Mouse (Mus musculus): ENCODE data around the gene Olfr1124.
"Not testable (repeated sequence)": the region's sequence is repeated elsewhere in the genome, so short reads cannot be mapped to it uniquely, and the experiment has no call there.

Gene Olfr1124

GRCm38 (mm10) chr2:87429975-87430374 is at the start of gene Olfr1124:
Olfr1124 (plus strand) TSS chr2:87430275.
- DNase-seq (ENCODE audit: low read depth, low spot score), result no peak

- no peak for DNase-seq (ENCODE audit: low read depth, low spot score)
These were observed 46.1 kb upstream of the Olfr1124 start for GRCm38 (mm10) chr2:87383935-87384334.

DNA sequence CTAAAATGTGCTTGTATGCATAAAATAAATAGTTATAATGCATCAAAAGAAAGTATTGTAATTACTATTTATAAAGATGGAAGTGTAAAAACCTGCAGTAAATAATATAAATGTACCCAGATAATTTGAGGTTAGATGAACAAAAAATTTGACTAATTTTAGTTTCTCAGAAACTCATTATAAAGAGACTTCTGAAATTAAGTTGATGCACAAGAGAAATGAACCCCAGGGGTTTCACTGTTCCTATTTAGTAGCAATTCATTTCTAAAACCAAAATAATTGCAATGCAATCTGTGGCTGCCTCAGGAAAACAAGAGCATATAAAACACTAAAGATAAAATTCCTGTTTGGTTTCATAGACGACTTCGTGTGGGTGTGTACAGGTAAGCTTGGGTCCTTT is 44.5 kb upstream of the Olfr1124 start, which contains the start of gene Olfr1122:
Gene Olfr1122, plus strand, starts transcription at position 301 of the 400 bp plus-strand sequence.
- no peak for DNase-seq (ENCODE audit: low read depth, low spot score)

GRCm38 (mm10) chr2:87393605-87394004 is 36.5 kb upstream of the Olfr1124 start:
- not testable (repeated sequence) for DNase-seq (ENCODE audit: low read depth, low spot score)

DNA sequence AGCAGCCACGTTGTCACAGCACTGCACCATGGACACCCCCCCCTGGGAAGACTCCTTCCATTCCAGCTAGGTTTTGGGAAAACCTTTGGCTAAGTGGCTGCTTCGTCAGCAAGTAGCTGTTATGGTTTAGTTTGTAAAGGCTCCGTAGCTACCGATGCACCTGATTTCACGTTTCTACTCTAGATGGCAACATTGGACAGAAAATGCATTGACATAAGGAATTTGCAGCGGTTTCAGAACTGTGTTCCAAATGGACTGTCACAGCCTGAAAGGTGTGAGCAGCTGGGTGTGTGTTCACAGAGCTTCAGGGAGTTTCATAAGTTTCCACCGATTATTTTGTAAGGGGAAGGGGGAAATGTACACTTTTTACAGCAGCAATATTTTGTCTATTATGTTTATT is 35.4 kb upstream of the Olfr1124 start:
- not testable (repeated sequence) for DNase-seq (ENCODE audit: low read depth, low spot score)

GRCm38 (mm10) chr2:87416335-87416734 is 13.7 kb upstream of the Olfr1124 start, which contains the start of gene Olfr1123:
Olfr1123 (plus strand) TSS chr2:87416635.
- DNase-seq (ENCODE audit: low read depth, low spot score), result no peak

GRCm38 (mm10) chr2:87437731-87438130 is 7.7 kb downstream of the Olfr1124 start:
- DNase-seq (ENCODE audit: low read depth, low spot score), result no peak

- DNase-seq (ENCODE audit: low read depth, low spot score), result no peak
These were observed 23.6 kb downstream of the Olfr1124 start, which contains the start of gene Olfr1126 for GRCm38 (mm10) chr2:87453662-87454061. Olfr1126 (plus strand) TSS chr2:87453962.

DNA sequence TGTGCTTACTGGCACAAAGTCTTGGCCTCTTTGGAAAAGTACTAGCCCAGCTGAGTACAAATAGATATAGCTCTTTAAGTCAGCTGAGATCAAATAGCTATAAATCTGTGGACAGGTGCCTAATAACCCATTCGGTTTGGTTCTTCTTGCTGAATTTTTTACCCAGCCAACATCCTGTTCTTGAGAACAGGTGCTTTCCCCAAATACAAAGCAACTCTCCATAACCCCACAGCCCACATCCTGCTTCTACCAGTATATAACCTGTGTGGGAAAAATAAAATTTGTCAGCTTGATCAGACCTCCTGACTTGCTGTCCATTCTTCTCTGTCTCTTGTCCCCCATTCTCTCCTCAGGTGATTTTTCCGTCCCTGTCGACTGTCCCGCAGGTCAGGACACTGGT is 31.7 kb downstream of the Olfr1124 start:
- no peak for DNase-seq (ENCODE audit: low read depth, low spot score)

DNA sequence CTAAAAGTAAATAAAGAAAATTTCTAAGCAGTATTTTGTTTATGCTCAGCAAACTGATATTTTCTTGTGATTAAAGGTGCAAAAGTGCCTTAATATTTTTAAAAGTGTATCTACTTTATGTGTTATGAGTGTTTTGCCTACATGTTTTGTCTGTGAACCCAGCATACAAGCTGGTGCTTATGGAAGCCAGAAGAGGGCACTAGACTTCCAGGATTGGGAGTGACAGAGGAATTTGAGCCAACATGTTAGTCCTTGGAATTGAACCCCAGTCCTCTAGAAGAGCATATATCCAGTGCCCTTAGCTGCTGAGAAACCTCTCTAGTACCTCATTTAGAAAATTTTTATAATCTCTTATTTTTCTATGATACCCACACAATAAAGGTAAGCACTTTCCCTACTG is 50.1 kb downstream of the Olfr1124 start:
- DNase-seq (ENCODE audit: low read depth, low spot score), result no peak

GRCm38 (mm10) chr2:87481158-87481557 is 51.1 kb downstream of the Olfr1124 start:
- no peak for DNase-seq (ENCODE audit: low read depth, low spot score)

- DNase-seq (ENCODE audit: low read depth, low spot score), result no peak
These were observed 52.2 kb downstream of the Olfr1124 start for GRCm38 (mm10) chr2:87482276-87482675.

Measured in embryo, embryonic 11.5 days (tissue).